Mouse (Mus musculus): ENCODE results near the gene Fam129b. TPM values are rescaled to one million over a fixed set of nuclear protein-coding genes. Genes with fewer than 3 reads are reported as not detected.

Fam129b gene
- total and polyA plus RNA-seq, 3 experiments = 0.26 to 0.55 (median 0.50) TPM

DNA sequence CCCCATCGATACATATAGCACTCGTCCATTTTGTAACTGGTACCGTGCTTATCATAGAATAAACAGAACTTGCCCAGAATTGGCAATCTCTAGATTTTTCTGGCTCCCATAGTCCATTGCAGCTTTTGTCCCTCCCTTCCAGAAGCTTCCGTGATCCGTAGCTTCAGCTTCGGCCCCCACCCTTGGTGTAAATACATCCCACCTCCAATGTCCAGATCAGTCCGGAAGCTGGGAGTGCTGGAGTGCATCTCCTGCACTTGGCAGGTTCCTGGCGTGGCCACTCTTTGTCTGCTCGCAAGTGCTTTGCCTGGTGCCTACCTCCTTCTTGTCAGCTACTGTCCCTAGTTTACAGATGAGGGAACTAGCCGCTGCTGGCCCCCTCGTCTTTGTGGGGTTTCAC is 32.9 kb downstream of the Fam129b start:
- no peak for DNase-seq (ENCODE audit: extremely low read depth)
- in situ Hi-C loops (cut with MboI; ENCODE audit: low pct_ligation_motif_present, low pct_unique_long_range_greater_than_20kb, low sequenced_read_pairs) = no loop called here
- H3K27me3 ChIP-seq (replicated peaks) = peaks cover 11% of the 10 kb centered on the region
- H3K36me3 ChIP-seq (replicated peaks in 1 of 2; ENCODE audit: control insufficient read depth in 1 of 2, insufficient read depth in 1 of 2, low read length in 1 of 2) = no peaks in the 10 kb centered on the region
- TF ChIP-seq JUND (conservative IDR thresholded peaks at IDR 0.05; ENCODE audit: low read depth, low read length) = no peak
- TF ChIP-seq MEF2A (IDR thresholded peaks at IDR 0.05; ENCODE audit: borderline replicate concordance, low read depth, low read length) = no peak
- TF ChIP-seq IRF4 (IDR thresholded peaks at IDR 0.05; ENCODE audit: low read depth, low read length) = no peak
- TF ChIP-seq CHD1 (IDR thresholded peaks at IDR 0.05; ENCODE audit: low read depth, low read length) = no peak
- TF ChIP-seq UBTF (IDR thresholded peaks at IDR 0.05; ENCODE audit: low read depth, low read length) = no peak
- no peak for TF ChIP-seq ZMIZ1 (IDR thresholded peaks at IDR 0.05; ENCODE audit: low read depth, low read length)
- no peak for TF ChIP-seq ELF1 (IDR thresholded peaks at IDR 0.05; ENCODE audit: low read depth, low read length)
- no peaks in the 10 kb centered on the region for H3K79me2 ChIP-seq (replicated peaks; ENCODE audit: control insufficient read depth, extremely low read depth, insufficient read depth, poor library complexity, severe bottlenecking)
- dilution Hi-C loops (cut with MboI; ENCODE audit: extremely low pct_ligation_motif_present, extremely low pct_unique_long_range_greater_than_20kb, low sequenced_read_pairs) = no loop called here
- H3K27ac ChIP-seq (ENCODE audit: insufficient read depth, low read depth) = no peak overlapping the region
- H3K9ac ChIP-seq (ENCODE audit: insufficient read depth, low read depth) = no peak overlapping the region
- no peaks in the 10 kb centered on the region; a peak in 1 of 4 replicates for H3K4me1 ChIP-seq (ENCODE audit: control insufficient read depth in 1 of 2, insufficient read depth in 2 of 2)
- no peaks in the 10 kb centered on the region for H3K9me3 ChIP-seq (replicated peaks; ENCODE audit: low read length)
- H3K4me3 ChIP-seq (replicated peaks in 1 of 3; ENCODE audit: low read depth in 2 of 3, low read length in 2 of 3, poor library complexity in 1 of 3) = no peak overlapping the region
- no peak overlapping the region for H3K4me2 ChIP-seq (ENCODE audit: insufficient read depth, low read depth, poor library complexity, severe bottlenecking)

DNA sequence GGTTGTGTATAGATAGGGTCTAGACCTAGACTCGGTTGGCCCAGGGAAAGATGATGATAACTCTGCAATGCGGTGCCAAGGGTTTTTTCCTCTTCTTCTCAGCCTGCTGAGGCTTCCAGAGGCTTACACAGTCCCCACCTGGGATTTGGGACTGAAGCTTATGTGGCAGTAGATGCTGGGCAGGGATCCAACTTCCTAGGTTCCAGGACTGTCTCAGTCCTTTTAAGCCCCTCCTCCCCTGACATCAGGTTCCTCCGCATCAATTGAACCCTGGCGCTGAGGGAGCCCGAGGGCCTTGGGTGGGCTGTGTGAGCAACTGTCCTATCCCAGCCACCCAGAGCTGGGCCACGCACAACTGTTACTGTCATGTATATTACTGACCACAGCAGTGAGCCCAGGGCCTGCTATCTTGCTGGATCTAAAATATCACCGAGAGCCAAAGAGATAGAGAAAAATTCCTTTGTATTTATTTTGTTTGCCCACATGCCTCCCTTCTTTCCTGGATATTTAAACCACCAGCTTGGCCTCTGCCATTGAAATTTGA is 35.8 kb downstream of the Fam129b start:
- H3K9ac ChIP-seq (ENCODE audit: insufficient read depth, low read depth) = no peak overlapping the region
- no peaks in the 10 kb centered on the region; a peak in 1 of 4 replicates for H3K4me1 ChIP-seq (ENCODE audit: control insufficient read depth in 1 of 2, insufficient read depth in 2 of 2)
- dilution Hi-C loops (cut with MboI; ENCODE audit: extremely low pct_ligation_motif_present, extremely low pct_unique_long_range_greater_than_20kb, low sequenced_read_pairs) = no loop called here
- no peaks in the 10 kb centered on the region for H3K9me3 ChIP-seq (replicated peaks; ENCODE audit: low read length)
- TF ChIP-seq TCF12 (IDR thresholded peaks at IDR 0.05; ENCODE audit: low read depth, low read length) (no peak), IRF4 (IDR thresholded peaks at IDR 0.05; ENCODE audit: low read depth, low read length) (no peak), HCFC1 (IDR thresholded peaks at IDR 0.05; ENCODE audit: low read depth, low read length) (no peak), ETS1 (conservative IDR thresholded peaks at IDR 0.05; ENCODE audit: low read depth, low read length) (no peak), USF2 (conservative IDR thresholded peaks at IDR 0.05; ENCODE audit: low read depth, low read length) (no peak), RAD21 (IDR thresholded peaks at IDR 0.05; ENCODE audit: low read depth, low read length) (no peak), BHLHE40 (IDR thresholded peaks at IDR 0.05; ENCODE audit: low read depth, low read length) (no peak), KAT2A (IDR thresholded peaks at IDR 0.05; ENCODE audit: insufficient replicate concordance, low read length) (no peak), CHD2 (IDR thresholded peaks at IDR 0.05; ENCODE audit: low read length) (no peak), NRF1 (IDR thresholded peaks at IDR 0.05; ENCODE audit: low read depth, low read length) (no peak), MYC (IDR thresholded peaks at IDR 0.05; ENCODE audit: low read depth, low read length) (no peak), MXI1 (IDR thresholded peaks at IDR 0.05; ENCODE audit: low read depth, low read length) (no peak), ZC3H11A (IDR thresholded peaks at IDR 0.05; ENCODE audit: low read depth, low read length) (no peak), SIN3A (IDR thresholded peaks at IDR 0.05; ENCODE audit: low read length) (no peak), SMC3 (IDR thresholded peaks at IDR 0.05; ENCODE audit: low read depth, low read length) (no peak), ELF1 (IDR thresholded peaks at IDR 0.05; ENCODE audit: low read depth, low read length) (no peak), POLR2AphosphoS2 (IDR thresholded peaks at IDR 0.05; ENCODE audit: low read depth, low read length) (no peak), E2F4 (IDR thresholded peaks at IDR 0.05; ENCODE audit: insufficient replicate concordance, low read depth, low read length) (no peak), NELFE (IDR thresholded peaks at IDR 0.05; ENCODE audit: low read depth, low read length) (no peak)
- no peak overlapping the region for H3K4me3 ChIP-seq (replicated peaks in 1 of 3; ENCODE audit: low read depth in 2 of 3, low read length in 2 of 3, poor library complexity in 1 of 3)
- no peaks in the 10 kb centered on the region for H3K36me3 ChIP-seq (replicated peaks in 1 of 2; ENCODE audit: control insufficient read depth in 1 of 2, insufficient read depth in 1 of 2, low read length in 1 of 2)
- H3K27ac ChIP-seq (ENCODE audit: insufficient read depth, low read depth) = no peak overlapping the region
- in situ Hi-C loops (cut with MboI; ENCODE audit: low pct_ligation_motif_present, low pct_unique_long_range_greater_than_20kb, low sequenced_read_pairs) = loop anchor here (5.0 kb wide), 1 partner anchor 34 kb away; the partner anchor contains the start of gene Fam129b
- no peak for DNase-seq (ENCODE audit: extremely low read depth)
- no peak overlapping the region for H3K4me2 ChIP-seq (ENCODE audit: insufficient read depth, low read depth, poor library complexity, severe bottlenecking)
- H3K79me2 ChIP-seq (replicated peaks; ENCODE audit: control insufficient read depth, extremely low read depth, insufficient read depth, poor library complexity, severe bottlenecking) = no peaks in the 10 kb centered on the region
- H3K27me3 ChIP-seq (replicated peaks) = peaks cover 11% of the 10 kb centered on the region
